ENCODE assay signal across 8 mouse cellular contexts in the genomic region with DNA sequence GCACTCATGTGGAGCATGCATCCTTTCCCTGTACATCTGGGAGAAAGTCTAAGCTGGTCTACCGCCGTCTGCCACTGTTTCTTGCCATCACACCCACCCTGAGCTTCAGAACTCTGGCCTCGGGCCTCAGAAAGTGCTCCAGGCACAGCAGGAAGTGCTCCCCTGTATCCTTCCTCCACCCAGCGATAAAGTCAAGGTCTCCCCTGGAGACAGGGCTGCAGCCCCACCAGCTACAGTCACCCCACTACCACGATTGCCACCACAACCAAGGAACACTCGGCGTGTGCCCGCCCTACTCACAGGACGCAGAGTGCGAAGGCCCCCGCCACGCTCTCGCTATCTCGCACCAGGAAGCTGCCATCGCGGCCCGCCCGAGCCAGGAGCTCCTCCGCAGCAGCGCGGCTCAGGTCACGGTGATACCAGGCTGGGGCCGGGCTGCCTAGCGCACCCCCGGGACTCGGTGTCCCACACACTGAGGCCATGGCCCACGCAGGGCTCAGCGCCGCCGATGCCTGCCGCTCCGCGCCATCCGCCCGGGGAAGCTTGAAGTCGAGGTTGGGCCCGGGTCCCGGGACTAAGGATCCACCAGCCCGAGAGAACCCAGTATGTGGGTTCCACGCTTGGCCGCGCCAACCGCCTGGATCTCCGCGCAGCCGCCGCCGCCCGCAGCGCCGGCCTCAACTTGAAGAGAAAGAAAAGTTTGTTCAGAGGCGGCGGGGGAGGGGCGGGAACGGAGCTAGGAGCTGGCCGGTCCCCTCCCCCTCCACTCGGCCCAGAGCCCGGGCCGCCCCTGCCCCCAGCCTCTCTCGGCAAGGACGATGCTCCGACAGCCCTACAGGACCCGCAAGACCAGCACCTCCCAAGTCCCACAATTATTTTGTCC. TPM values are rescaled to one million over a fixed set of nuclear protein-coding genes. Genes with fewer than 3 reads are reported as not detected.
DNase-seq lines count a peak whose midpoint lies in the region; ATAC-seq and TF ChIP-seq lines count a peak whose summit lies in the region.

No protein-coding gene starts in this region.

- DNase-seq in 416B (ENCODE audit: low read depth), result peak; percentile 63
- peak; percentile 79 for DNase-seq in ZHBTc4 (ENCODE audit: low read depth, low spot score)
- peak; percentile 87 for DNase-seq in embryonic facial prominence, embryonic 11.5 days (ENCODE audit: low spot score)
- DNase-seq in kidney, postnatal 0 days (ENCODE audit: low spot score), result peak; percentile 73
- DNase-seq in liver, postnatal 0 days, result peak; percentile 66
- peak; percentile 84 for DNase-seq in neural tube, embryonic 11.5 days (ENCODE audit: low spot score)

- peak overlapping the region; percentile 84 for H3K4me2 ChIP-seq in embryonic facial prominence, embryonic 11.5 days (ENCODE audit: low read depth, low read length)
- H3K4me2 ChIP-seq in heart, embryonic 14.5 days (ENCODE audit: low read length), result peak overlapping the region; percentile 89
- H3K4me2 ChIP-seq in kidney, postnatal 0 days (ENCODE audit: low read length), result peak overlapping the region; percentile 90
- peak overlapping the region; percentile 91 for H3K4me2 ChIP-seq in liver, postnatal 0 days (ENCODE audit: low read depth, low read length)
- H3K4me2 ChIP-seq in neural tube, embryonic 11.5 days (ENCODE audit: low read depth), result peak overlapping the region; percentile 93

- no peaks in the 10 kb centered on the region for H3K27me3 ChIP-seq in embryonic facial prominence, embryonic 11.5 days (ENCODE audit: control insufficient read depth, insufficient read depth, low read length)
- H3K27me3 ChIP-seq in heart, embryonic 14.5 days (ENCODE audit: control insufficient read depth, insufficient read depth, low read length), result no peaks in the 10 kb centered on the region
- H3K27me3 ChIP-seq in kidney, postnatal 0 days (ENCODE audit: insufficient read depth, low read length), result no peaks in the 10 kb centered on the region
- peaks cover 26% of the 10 kb centered on the region for H3K27me3 ChIP-seq in liver, postnatal 0 days (ENCODE audit: insufficient read depth, low read length)
- no peaks in the 10 kb centered on the region for H3K27me3 ChIP-seq in neural tube, embryonic 11.5 days (ENCODE audit: control insufficient read depth, insufficient read depth, low read length)
- no peaks in the 10 kb centered on the region for H3K27me3 ChIP-seq in testis, adult 2 months (ENCODE audit: control insufficient read depth, insufficient read depth, low read length)

- H3K9me3 ChIP-seq in embryonic facial prominence, embryonic 11.5 days (replicated peaks; ENCODE audit: control insufficient read depth, low read length), result no peaks in the 10 kb centered on the region
- H3K9me3 ChIP-seq in heart, embryonic 14.5 days (ENCODE audit: control insufficient read depth, low read length), result no peaks in the 10 kb centered on the region
- no peaks in the 10 kb centered on the region for H3K9me3 ChIP-seq in kidney, postnatal 0 days (replicated peaks; ENCODE audit: low read length)
- no peaks in the 10 kb centered on the region for H3K9me3 ChIP-seq in liver, postnatal 0 days (ENCODE audit: low read length)
- no peaks in the 10 kb centered on the region for H3K9me3 ChIP-seq in neural tube, embryonic 11.5 days (ENCODE audit: control insufficient read depth, low read length)

- TF ChIP-seq EP300 in liver, postnatal 0 days (IDR thresholded peaks at IDR 0.05; ENCODE audit: low read depth), result no peak

- under 1% methylated on average over 60 of the region's 63 CpGs for whole genome bisulfite sequencing in embryonic facial prominence, embryonic 11.5 days
- under 1% methylated on average over 63 of the region's 63 CpGs for WGBS in heart, embryonic 14.5 days
- WGBS in kidney, postnatal 0 days, result under 1% methylated on average over 60 of the region's 63 CpGs
- WGBS in liver, postnatal 0 days (ENCODE audit: insufficient replicate concordance), result under 1% methylated on average over 49 of the region's 63 CpGs
- under 1% methylated on average over 55 of the region's 63 CpGs for WGBS in neural tube, embryonic 11.5 days

- H3K4me3 ChIP-seq in embryonic facial prominence, embryonic 11.5 days (ENCODE audit: low read depth, low read length), result peak overlapping the region; percentile 88
- peak overlapping the region; percentile 68 to 94 for H3K4me3 ChIP-seq in heart, embryonic 14.5 days (ENCODE audit: control insufficient read depth in 1 of 2, insufficient read depth in 1 of 2, low read depth in 1 of 2, low read length in 2 of 2)
- H3K4me3 ChIP-seq in kidney, postnatal 0 days (replicated peaks; ENCODE audit: low read depth, low read length), result peak overlapping the region; percentile 84
- peak overlapping the region; percentile 70 for H3K4me3 ChIP-seq in liver, postnatal 0 days (ENCODE audit: low read depth, low read length)
- peak overlapping the region; percentile 87 for H3K4me3 ChIP-seq in neural tube, embryonic 11.5 days (ENCODE audit: low read depth, low read length)
- H3K4me3 ChIP-seq in testis, adult 2 months (ENCODE audit: control insufficient read depth, low read depth, low read length), result peak overlapping the region; percentile 86

- peaks cover 5% of the 10 kb centered on the region; the same call in 1 of the 2 replicates for H3K4me1 ChIP-seq in embryonic facial prominence, embryonic 11.5 days (ENCODE audit: control insufficient read depth, insufficient read depth, low read length)
- peaks cover 18 to 27% of the 10 kb centered on the region in 2 experiments for H3K4me1 ChIP-seq in heart, embryonic 14.5 days (ENCODE audit: control insufficient read depth in 2 of 2, insufficient read depth in 2 of 2, low read length in 2 of 2)
- peaks cover 15% of the 10 kb centered on the region; the same call in 1 of the 2 replicates for H3K4me1 ChIP-seq in kidney, postnatal 0 days (replicated peaks; ENCODE audit: insufficient read depth, low read length)
- H3K4me1 ChIP-seq in liver, postnatal 0 days (ENCODE audit: insufficient read depth), result peaks cover 5% of the 10 kb centered on the region; the same call in 1 of the 2 replicates
- H3K4me1 ChIP-seq in neural tube, embryonic 11.5 days (ENCODE audit: control insufficient read depth, insufficient read depth, low read length), result peaks cover 10% of the 10 kb centered on the region; the same call in 1 of the 2 replicates
- peaks cover 13% of the 10 kb centered on the region for H3K4me1 ChIP-seq in testis, adult 2 months (ENCODE audit: control insufficient read depth, insufficient read depth, low read length)

- peak; percentile 36; the same call in 1 of the 2 replicates for TF ChIP-seq POLR2A in testis, adult 2 months (IDR thresholded peaks at IDR 0.05; ENCODE audit: control insufficient read depth, low read depth, low read length)

- peak overlapping the region; percentile 95 for H3K27ac ChIP-seq in embryonic facial prominence, embryonic 11.5 days (replicated peaks; ENCODE audit: low read depth, low read length)
- H3K27ac ChIP-seq in heart, embryonic 14.5 days (replicated peaks in 1 of 2; ENCODE audit: control insufficient read depth in 1 of 2, insufficient read depth in 1 of 2, low read depth in 2 of 2, low read length in 2 of 2), result peak overlapping the region; percentile 89 to 98
- H3K27ac ChIP-seq in kidney, postnatal 0 days, result peak overlapping the region; percentile 97
- peak overlapping the region; percentile 78 for H3K27ac ChIP-seq in liver, postnatal 0 days (ENCODE audit: low read depth)
- peak overlapping the region; percentile 86 for H3K27ac ChIP-seq in neural tube, embryonic 11.5 days (ENCODE audit: low read depth, low read length)
- peak overlapping the region; percentile 71 for H3K27ac ChIP-seq in testis, adult 2 months (ENCODE audit: control insufficient read depth, insufficient read depth, low read depth, low read length)

- peak; percentile 29 for ATAC-seq in embryonic facial prominence, embryonic 11.5 days (replicated peaks; ENCODE audit: insufficient number of reproducible peaks, low FRiP score, low TSS enrichment, low read depth)
- peak; percentile 45; the same call in 1 of the 2 replicates for ATAC-seq in heart, embryonic 14.5 days (ENCODE audit: insufficient number of reproducible peaks, insufficient read depth, low FRiP score, low read depth)
- peak; percentile 36; the same call in 1 of the 2 replicates for ATAC-seq in kidney, postnatal 0 days (replicated peaks; ENCODE audit: low FRiP score, low read depth)
- ATAC-seq in liver, postnatal 0 days, result peak; percentile 51
- ATAC-seq in neural tube, embryonic 11.5 days (ENCODE audit: insufficient read depth, low FRiP score, low TSS enrichment), result peak; percentile 58

- peaks cover 11% of the 10 kb centered on the region for H3K36me3 ChIP-seq in embryonic facial prominence, embryonic 11.5 days (replicated peaks; ENCODE audit: control insufficient read depth, insufficient read depth, low read depth, low read length)
- peaks cover 30% of the 10 kb centered on the region for H3K36me3 ChIP-seq in heart, embryonic 14.5 days (ENCODE audit: control insufficient read depth, insufficient read depth, low read length)
- peaks cover 23% of the 10 kb centered on the region for H3K36me3 ChIP-seq in kidney, postnatal 0 days (ENCODE audit: insufficient read depth, low read length)
- peaks cover 12% of the 10 kb centered on the region for H3K36me3 ChIP-seq in liver, postnatal 0 days (replicated peaks; ENCODE audit: insufficient read depth, low read length)
- peaks cover 13% of the 10 kb centered on the region for H3K36me3 ChIP-seq in neural tube, embryonic 11.5 days (ENCODE audit: control insufficient read depth, insufficient read depth, low read length)
- H3K36me3 ChIP-seq in testis, adult 2 months (ENCODE audit: control insufficient read depth, insufficient read depth, low read length), result no peaks in the 10 kb centered on the region; the same call in none of the 2 replicates

- peak overlapping the region; percentile 98 for H3K9ac ChIP-seq in embryonic facial prominence, embryonic 11.5 days (replicated peaks; ENCODE audit: low read length)
- H3K9ac ChIP-seq in heart, embryonic 14.5 days (ENCODE audit: low read length), result peak overlapping the region; percentile 99
- peak overlapping the region; percentile 98 for H3K9ac ChIP-seq in kidney, postnatal 0 days (ENCODE audit: low read depth, low read length)
- H3K9ac ChIP-seq in liver, postnatal 0 days (replicated peaks), result peak overlapping the region; percentile 78
- peak overlapping the region; percentile 95 for H3K9ac ChIP-seq in neural tube, embryonic 11.5 days (ENCODE audit: low read length)

- no peak for TF ChIP-seq CTCF in kidney, postnatal 0 days (IDR thresholded peaks at IDR 0.05; ENCODE audit: low read depth)
- TF ChIP-seq CTCF in liver, postnatal 0 days (IDR thresholded peaks at IDR 0.05; ENCODE audit: low read depth), result no peak
- no peak for TF ChIP-seq CTCF in testis, adult 2 months (IDR thresholded peaks at IDR 0.05; ENCODE audit: control insufficient read depth, insufficient read depth, insufficient replicate concordance, low read depth, low read length)

RNA-seq across cellular contexts. Expression of a gene that starts 1.5 kb away (rescaled TPM):
- polyA plus RNA-seq in embryonic facial prominence, embryonic 11.5 days (2014; fragmentation: Nextera tagmentation; extraction: Ambion mirVana), result 30.5 and 34.4 TPM in 2 replicates
- 32.1 and 34.9 TPM in 2 replicates for polyA plus RNA-seq in heart, embryonic 14.5 days (2014; fragmentation: Nextera tagmentation; extraction: Ambion mirVana)
- polyA plus RNA-seq in kidney, postnatal 0 days (2015; fragmentation: Nextera tagmentation; extraction: Ambion mirVana), result 34.5 and 35.6 TPM in 2 replicates
- polyA plus RNA-seq in liver, postnatal 0 days (2015; fragmentation: Nextera tagmentation; extraction: Ambion mirVana), result 5.0 TPM in 2 replicates
- 32.2 and 37.7 TPM in 2 replicates for polyA plus RNA-seq in neural tube, embryonic 11.5 days (2014; fragmentation: Nextera tagmentation; extraction: Ambion mirVana)
- polyA plus RNA-seq in testis, adult 2 months (2012; rRNA removed), result 27.7 and 37.2 TPM in 2 replicates

RNA-seq across cellular contexts. Expression of a gene that starts 18.4 kb away (rescaled TPM):
- 0.34 and 0.57 TPM in 2 replicates for polyA plus RNA-seq in embryonic facial prominence, embryonic 11.5 days (2014; fragmentation: Nextera tagmentation; extraction: Ambion mirVana)
- polyA plus RNA-seq in heart, embryonic 14.5 days (2014; fragmentation: Nextera tagmentation; extraction: Ambion mirVana), result 1.2 TPM in 1 of 2 replicates, not detected in the other
- polyA plus RNA-seq in kidney, postnatal 0 days (2015; fragmentation: Nextera tagmentation; extraction: Ambion mirVana), result 0.13 and 0.19 TPM in 2 replicates
- polyA plus RNA-seq in liver, postnatal 0 days (2015; fragmentation: Nextera tagmentation; extraction: Ambion mirVana), result not detected in 2 replicates
- polyA plus RNA-seq in neural tube, embryonic 11.5 days (2014; fragmentation: Nextera tagmentation; extraction: Ambion mirVana), result 1.3 and 1.9 TPM in 2 replicates
- polyA plus RNA-seq in testis, adult 2 months (2012; rRNA removed), result 0.14 and 0.16 TPM in 2 replicates

RNA-seq across cellular contexts. Expression of a gene that starts 20.5 kb away (rescaled TPM):
- polyA plus RNA-seq in embryonic facial prominence, embryonic 11.5 days (2014; fragmentation: Nextera tagmentation; extraction: Ambion mirVana), result 0.50 TPM in 1 of 2 replicates, not detected in the other
- 0.69 and 1.0 TPM in 2 replicates for polyA plus RNA-seq in heart, embryonic 14.5 days (2014; fragmentation: Nextera tagmentation; extraction: Ambion mirVana)
- 1.1 and 1.4 TPM in 2 replicates for polyA plus RNA-seq in kidney, postnatal 0 days (2015; fragmentation: Nextera tagmentation; extraction: Ambion mirVana)
- polyA plus RNA-seq in liver, postnatal 0 days (2015; fragmentation: Nextera tagmentation; extraction: Ambion mirVana), result 8.2 and 9.0 TPM in 2 replicates
- 0.25 and 0.57 TPM in 2 replicates for polyA plus RNA-seq in neural tube, embryonic 11.5 days (2014; fragmentation: Nextera tagmentation; extraction: Ambion mirVana)
- 2.7 and 3.7 TPM in 2 replicates for polyA plus RNA-seq in testis, adult 2 months (2012; rRNA removed)

RNA-seq across cellular contexts. Expression of a gene that starts 27.0 kb away (rescaled TPM):
- polyA plus RNA-seq in embryonic facial prominence, embryonic 11.5 days (2014; fragmentation: Nextera tagmentation; extraction: Ambion mirVana), result 85.6 and 92.7 TPM in 2 replicates
- polyA plus RNA-seq in heart, embryonic 14.5 days (2014; fragmentation: Nextera tagmentation; extraction: Ambion mirVana), result 52.0 and 53.2 TPM in 2 replicates
- polyA plus RNA-seq in kidney, postnatal 0 days (2015; fragmentation: Nextera tagmentation; extraction: Ambion mirVana), result 47.2 and 50.2 TPM in 2 replicates
- polyA plus RNA-seq in liver, postnatal 0 days (2015; fragmentation: Nextera tagmentation; extraction: Ambion mirVana), result 23.8 and 28.5 TPM in 2 replicates
- 79.9 and 87.3 TPM in 2 replicates for polyA plus RNA-seq in neural tube, embryonic 11.5 days (2014; fragmentation: Nextera tagmentation; extraction: Ambion mirVana)
- 82.5 and 83.4 TPM in 2 replicates for polyA plus RNA-seq in testis, adult 2 months (2012; rRNA removed)

RNA-seq across cellular contexts. Expression of a gene that starts 34.1 kb away (rescaled TPM):
- 0.91 and 4.9 TPM in 2 replicates for polyA plus RNA-seq in embryonic facial prominence, embryonic 11.5 days (2014; fragmentation: Nextera tagmentation; extraction: Ambion mirVana)
- polyA plus RNA-seq in heart, embryonic 14.5 days (2014; fragmentation: Nextera tagmentation; extraction: Ambion mirVana), result 5.0 and 6.5 TPM in 2 replicates
- 164 and 166 TPM in 2 replicates for polyA plus RNA-seq in kidney, postnatal 0 days (2015; fragmentation: Nextera tagmentation; extraction: Ambion mirVana)
- 0.63 and 0.92 TPM in 2 replicates for polyA plus RNA-seq in liver, postnatal 0 days (2015; fragmentation: Nextera tagmentation; extraction: Ambion mirVana)
- polyA plus RNA-seq in neural tube, embryonic 11.5 days (2014; fragmentation: Nextera tagmentation; extraction: Ambion mirVana), result 0.49 and 0.91 TPM in 2 replicates
- polyA plus RNA-seq in testis, adult 2 months (2012; rRNA removed), result 25.5 and 28.5 TPM in 2 replicates

Comparison
In these comparisons a context has a peak if more than half of its experiments do, and no peak if none do; other contexts are left out.
1. Peak in every context shown above with its lines: DNase-seq, ATAC-seq, H3K4me3 ChIP-seq and H3K27ac ChIP-seq.